Mouse (Mus musculus): ENCODE results near the gene Amacr. TPM values are rescaled to one million over a fixed set of nuclear protein-coding genes. Genes with fewer than 3 reads are reported as not detected.

Amacr gene
- polyA plus RNA-seq (2021; fragmentation: Nextera tagmentation): 13.9 and 14.4 TPM in 2 replicates
- long read RNA-seq, experiment 1, transcript Amacr-201 (5 exons, 2,577 nt): major isoform, 39 of 41 reads
- long read RNA-seq, experiment 1, partial matches to known transcripts: 1 of 41 reads
- long read RNA-seq, experiment 1, other reads (novel, unspliced or antisense): 1 of 41 reads
- long read RNA-seq, experiment 2, transcript Amacr-201 (5 exons, 2,577 nt): major isoform, 93 of 97 reads
- long read RNA-seq, experiment 2, partial matches to known transcripts: 1 of 97 reads
- long read RNA-seq, experiment 2, other reads (novel, unspliced or antisense): 3 of 97 reads

GRCm38 (mm10) chr15:10981377-10982063, at the start of gene Amacr:
TSS of gene Amacr (plus strand) at chr15:10981756.

GRCm38 (mm10) chr15:10951951-10952759, 29.4 kb upstream of the Amacr start, which contains the start of gene C1qtnf3:
TSS of gene C1qtnf3 (plus strand) at chr15:10952332.

GRCm38 (mm10) chr15:11000421-11000820, 18.9 kb downstream of the Amacr start, which contains the start of gene Slc45a2:
TSS of gene Slc45a2 (plus strand) at chr15:11000721.

GRCm38 (mm10) chr15:11037711-11038110, 56.2 kb downstream of the Amacr start, which contains the start of gene Rxfp3:
TSS of gene Rxfp3 (minus strand) at chr15:11037991.

Other genes starting within 250 kb of the Amacr start
- gene C1qtnf3, start 29.4 kb upstream of the Amacr start, polyA plus RNA-seq (2021; fragmentation: Nextera tagmentation): 0.05 and 0.18 TPM in 2 replicates
- 0.04 and 0.06 TPM in 2 replicates for gene Slc45a2, start 19.0 kb downstream of the Amacr start, polyA plus RNA-seq (2021; fragmentation: Nextera tagmentation)
- 1.4 and 1.5 TPM in 2 replicates for gene Rxfp3, start 56.2 kb downstream of the Amacr start, polyA plus RNA-seq (2021; fragmentation: Nextera tagmentation)
- 0.06 and 0.09 TPM in 2 replicates for gene Adamts12, start 83.0 kb downstream of the Amacr start, polyA plus RNA-seq (2021; fragmentation: Nextera tagmentation)